Mouse (Mus musculus) kidney, adult 2 months (tissue): ENCODE data around the gene Slc25a12.

Experiments used
- CTCF ChIP-seq: fragments of 200-500 bp; conservative IDR thresholded peaks from 2 replicates; pipeline ENCODE4 v1.5.1; 2011; ENCODE audit warnings: low read depth, mild to moderate bottlenecking, control low read depth, low read length, moderate library complexity, mixed read lengths; ENCODE audit not compliant: insufficient read depth, insufficient read length
- POLR2A ChIP-seq: fragments of 200-500 bp; IDR thresholded peaks from one replicate; pipeline ENCODE4 v1.6.1; 2011; ENCODE audit warnings: low read depth, low read length, control low read depth

DNA sequence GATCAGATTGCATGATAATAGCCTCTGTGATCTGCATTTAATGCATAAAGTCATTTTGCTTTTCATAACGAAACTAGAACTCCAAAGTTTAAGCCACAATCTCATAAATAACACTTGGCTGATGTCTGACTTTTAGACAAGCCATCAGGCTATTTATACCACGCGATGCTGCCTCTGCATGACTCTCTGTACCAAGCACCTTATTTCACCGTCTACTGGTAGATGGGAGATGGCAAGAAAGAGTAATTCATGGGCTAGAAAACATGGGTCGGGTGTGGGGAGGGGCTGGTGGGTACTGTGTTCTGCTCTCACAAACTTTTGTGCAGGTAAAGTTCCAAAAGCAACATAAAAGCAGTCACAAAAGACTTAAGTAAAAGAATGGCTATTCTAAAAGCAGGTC is 27.4 kb downstream of the Slc25a12 start:
- TF ChIP-seq CTCF (no peak), POLR2A (no peak)
